Mouse (Mus musculus) liver, embryonic 16.5 days (tissue): ENCODE measurements at regions not wholly inside any gene's neighbourhood (a gene's known extent, or its start where the extent isn't known, plus 50 kb on each side); places are given as distances from the start of the nearest gene placed in this dataset.

Experiments used
- ATAC-seq: fragments of 200-750 bp; cut with Nextera tagmentation; 2 replicates; pipeline ENCODE4 v1.8.0; 2017; ENCODE audit warnings: low read depth, mild to moderate bottlenecking, moderate number of reproducible peaks, moderate library complexity
- H3K27ac ChIP-seq: fragments of 300-500 bp; sonication (generic); 2 replicates; pipeline ENCODE4 v1.5.1; 2014; ENCODE audit warnings: mild to moderate bottlenecking, low read length
- H3K27me3 ChIP-seq: fragments of 300-500 bp; sonication (generic); 2 replicates; pipeline ENCODE4 v1.6.1; 2014; ENCODE audit warnings: low read depth, low read length, mixed read lengths; ENCODE audit not compliant: control insufficient read depth, insufficient read depth
- H3K36me3 ChIP-seq: fragments of 300-500 bp; sonication (generic); 2 replicates; pipeline ENCODE4 v1.6.1; 2014; ENCODE audit warnings: mild to moderate bottlenecking; ENCODE audit not compliant: control insufficient read depth, insufficient read depth
- H3K4me1 ChIP-seq: fragments of 300-500 bp; sonication (generic); 2 replicates; pipeline ENCODE4 v1.6.1; 2014; ENCODE audit warnings: low read depth, low read length, mixed read lengths; ENCODE audit not compliant: control insufficient read depth
- H3K4me2 ChIP-seq: fragments of 300-500 bp; sonication (generic); 2 replicates; pipeline ENCODE4 v1.6.1; 2014; ENCODE audit warnings: low read depth, low read length, mixed read lengths
- H3K4me3 ChIP-seq: fragments of 300-500 bp; sonication (generic); 2 replicates; pipeline ENCODE4 v1.5.1; 2014; ENCODE audit warnings: low read depth, mild to moderate bottlenecking, low read length
- H3K9ac ChIP-seq: fragments of 300-500 bp; sonication (generic); 2 replicates; pipeline ENCODE4 v1.6.1; 2014; ENCODE audit warnings: low read depth, low read length
- H3K9me3 ChIP-seq: fragments of 300-500 bp; sonication (generic); replicated peaks from 2 replicates; pipeline ENCODE4 v1.6.1; 2016; ENCODE audit warnings: low read length; ENCODE audit not compliant: control insufficient read depth
- WGBS: fragments of 180-500 bp; shearing (Covaris S2); extraction: QIAGEN DNeasy Blood & Tissue Kit; methylation state at CpG from one replicate; pipeline ENCODE4 v1.1.7; 2014; ENCODE audit not compliant: insufficient replicate concordance; 5-methylcytosine and 5-hydroxymethylcytosine counted together

GRCm38 (mm10) chr6:66298056-66298455 lies 237.1 kb upstream of the Mad2l1 start:
- Histone ChIP-seq H3K36me3 (no peaks in the 10 kb centered on the region), H3K4me1 (no peaks in the 10 kb centered on the region), H3K9me3 (no peaks in the 10 kb centered on the region), H3K27ac (no peak overlapping the region), H3K4me3 (no peak overlapping the region), H3K4me2 (no peak overlapping the region), H3K27me3 (no peaks in the 10 kb centered on the region), H3K9ac (no peak overlapping the region)
- 78% methylated on average over 4 of the region's 4 CpGs for WGBS
- ATAC-seq: no peak

GRCm38 (mm10) chr6:66300189-66300588 lies 235.0 kb upstream of the Mad2l1 start:
- Histone ChIP-seq H3K4me3 (no peak overlapping the region), H3K9ac (no peak overlapping the region), H3K4me2 (no peak overlapping the region)

GRCm38 (mm10) chr6:66344848-66345247 lies 190.3 kb upstream of the Mad2l1 start:
- H3K36me3 ChIP-seq: no peaks in the 10 kb centered on the region
- H3K27me3 ChIP-seq: no peaks in the 10 kb centered on the region
- H3K4me1 ChIP-seq: no peaks in the 10 kb centered on the region; the same call in 1 of the 2 replicates
- no peak for ATAC-seq
- no peak overlapping the region for H3K4me2 ChIP-seq
- H3K4me3 ChIP-seq: no peak overlapping the region
- WGBS: 64% methylated on average over 2 of the region's 2 CpGs
- H3K27ac ChIP-seq: no peak overlapping the region
- H3K9ac ChIP-seq: no peak overlapping the region
- no peaks in the 10 kb centered on the region for H3K9me3 ChIP-seq

More at GRCm38 (mm10) chr6:66300189-66300588, 235.0 kb upstream of the Mad2l1 start:
- no peak for ATAC-seq
- Histone ChIP-seq H3K9me3 (no peaks in the 10 kb centered on the region), H3K27me3 (no peaks in the 10 kb centered on the region), H3K36me3 (no peaks in the 10 kb centered on the region), H3K4me1 (no peaks in the 10 kb centered on the region), H3K27ac (no peak overlapping the region)

- 32% methylated on average over 2 of the region's 2 CpGs for WGBS
- ATAC-seq: peak; percentile 76
Observed at GRCm38 (mm10) chr6:66347356-66347755, 187.8 kb upstream of the Mad2l1 start.

GRCm38 (mm10) chr6:66361130-66361529 lies 174.1 kb upstream of the Mad2l1 start:
- H3K4me1 ChIP-seq: no peaks in the 10 kb centered on the region
- H3K36me3 ChIP-seq: no peaks in the 10 kb centered on the region
- H3K9ac ChIP-seq: no peak overlapping the region
- H3K27me3 ChIP-seq: no peaks in the 10 kb centered on the region
- H3K4me2 ChIP-seq: no peak overlapping the region
- no peaks in the 10 kb centered on the region for H3K9me3 ChIP-seq
- ATAC-seq: no peak
- WGBS: 57% methylated on average over 3 of the region's 3 CpGs
- no peak overlapping the region for H3K27ac ChIP-seq
- H3K4me3 ChIP-seq: no peak overlapping the region

More at GRCm38 (mm10) chr6:66347356-66347755, 187.8 kb upstream of the Mad2l1 start:
- no peak overlapping the region for H3K4me2 ChIP-seq
- no peaks in the 10 kb centered on the region for H3K27me3 ChIP-seq
- H3K4me3 ChIP-seq: no peak overlapping the region
- no peak overlapping the region for H3K27ac ChIP-seq
- H3K9me3 ChIP-seq: no peaks in the 10 kb centered on the region
- H3K4me1 ChIP-seq: no peaks in the 10 kb centered on the region; the same call in 1 of the 2 replicates
- H3K9ac ChIP-seq: no peak overlapping the region
- H3K36me3 ChIP-seq: no peaks in the 10 kb centered on the region

- no peak for ATAC-seq
- Histone ChIP-seq H3K4me3 (no peak overlapping the region), H3K9ac (no peak overlapping the region), H3K27ac (no peak overlapping the region), H3K4me2 (no peak overlapping the region), H3K27me3 (no peaks in the 10 kb centered on the region), H3K4me1 (no peaks in the 10 kb centered on the region), H3K9me3 (no peaks in the 10 kb centered on the region), H3K36me3 (no peaks in the 10 kb centered on the region)
Observed at GRCm38 (mm10) chr6:66367263-66367662, 167.9 kb upstream of the Mad2l1 start.

GRCm38 (mm10) chr6:66381279-66381934 lies 153.8 kb upstream of the Mad2l1 start:
- Histone ChIP-seq H3K9me3 (no peaks in the 10 kb centered on the region), H3K9ac (no peak overlapping the region), H3K27me3 (no peaks in the 10 kb centered on the region), H3K4me1 (no peaks in the 10 kb centered on the region), H3K36me3 (no peaks in the 10 kb centered on the region), H3K27ac (no peak overlapping the region), H3K4me3 (no peak overlapping the region), H3K4me2 (no peak overlapping the region)
- no peak for ATAC-seq
- 44% methylated on average over 1 of the region's 1 CpGs for WGBS

GRCm38 (mm10) chr6:66382347-66383010 lies 152.7 kb upstream of the Mad2l1 start:
- H3K9me3 ChIP-seq: no peaks in the 10 kb centered on the region
- no peaks in the 10 kb centered on the region for H3K36me3 ChIP-seq
- no peak for ATAC-seq
- no peak overlapping the region for H3K27ac ChIP-seq
- H3K4me1 ChIP-seq: no peaks in the 10 kb centered on the region
- no peak overlapping the region for H3K4me3 ChIP-seq
- WGBS: 66% methylated on average over 2 of the region's 2 CpGs
- H3K27me3 ChIP-seq: no peaks in the 10 kb centered on the region
- no peak overlapping the region for H3K4me2 ChIP-seq
- no peak overlapping the region for H3K9ac ChIP-seq

- Histone ChIP-seq H3K36me3 (no peaks in the 10 kb centered on the region), H3K27ac (no peak overlapping the region), H3K9me3 (no peaks in the 10 kb centered on the region), H3K4me3 (no peak overlapping the region), H3K9ac (no peak overlapping the region), H3K4me2 (no peak overlapping the region), H3K4me1 (no peaks in the 10 kb centered on the region), H3K27me3 (no peaks in the 10 kb centered on the region)
- WGBS: 74% methylated on average over 4 of the region's 4 CpGs
- no peak; the same call in 1 of the 2 replicates for ATAC-seq
Observed at GRCm38 (mm10) chr6:66395147-66395546, 140.0 kb upstream of the Mad2l1 start.
